Mouse (Mus musculus) neural tube, embryonic 12.5 days (tissue): Measurements from ENCODE around the gene Tnni1. TPM values are rescaled to one million over a fixed set of nuclear protein-coding genes. Genes with fewer than 3 reads are reported as not detected.

Experiments used
- ATAC-seq: fragments of 200-750 bp; cut with Nextera tagmentation; 2 replicates; pipeline ENCODE4 v1.8.0; 2017; ENCODE audit warnings: low read depth, mild to moderate bottlenecking, moderate TSS enrichment, moderate library complexity; ENCODE audit not compliant: low FRiP score
- H3K27ac ChIP-seq: fragments of 300-500 bp; sonication (generic); 2 replicates; pipeline ENCODE4 v1.5.1; 2016
- H3K27me3 ChIP-seq: fragments of 300-500 bp; sonication (generic); replicated peaks from 2 replicates; pipeline ENCODE4 v1.6.1; 2016; ENCODE audit warnings: mild to moderate bottlenecking
- H3K36me3 ChIP-seq: fragments of 300-500 bp; sonication (generic); 2 replicates; pipeline ENCODE4 v1.6.1; 2016; ENCODE audit warnings: mild to moderate bottlenecking
- H3K4me1 ChIP-seq: fragments of 300-500 bp; sonication (generic); 2 replicates; pipeline ENCODE4 v1.6.1; 2016
- H3K4me2 ChIP-seq: fragments of 300-500 bp; sonication (generic); replicated peaks from 2 replicates; pipeline ENCODE4 v1.6.1; 2016; ENCODE audit warnings: mild to moderate bottlenecking
- H3K4me3 ChIP-seq: fragments of 300-500 bp; sonication (generic); 2 replicates; pipeline ENCODE4 v1.5.1; 2016
- H3K9ac ChIP-seq: fragments of 300-500 bp; sonication (generic); 2 replicates; pipeline ENCODE4 v1.6.1; 2016; ENCODE audit warnings: mild to moderate bottlenecking
- H3K9me3 ChIP-seq: fragments of 300-500 bp; sonication (generic); 2 replicates; pipeline ENCODE4 v1.6.1; 2016; ENCODE audit warnings: mild to moderate bottlenecking
- WGBS: fragments of 180-500 bp; shearing (Covaris S2); methylation state at CpG from one replicate; pipeline ENCODE4 v1.1.7; 2016; 5-methylcytosine and 5-hydroxymethylcytosine counted together
- polyA plus RNA-seq: library from polyadenylated mRNA; unstranded; fragments of >200 nt; fragmentation: Nextera tagmentation; extraction: Ambion mirVana; gene quantifications from 2 replicates; pipeline ENCODE4 v1.2.1, GENCODE M21; 2016

Gene Tnni1
- polyA plus RNA-seq, 1 experiment from 2014 or later: 27.4 TPM

- H3K4me1 ChIP-seq: no peaks in the 10 kb centered on the region
- no peaks in the 10 kb centered on the region for H3K36me3 ChIP-seq
- no peak for ATAC-seq
- H3K27ac ChIP-seq: no peak overlapping the region
- no peaks in the 10 kb centered on the region for H3K9me3 ChIP-seq
- WGBS: 90% methylated on average over 3 of the region's 3 CpGs
- no peak overlapping the region for H3K4me3 ChIP-seq
- no peak overlapping the region for H3K4me2 ChIP-seq
- no peak overlapping the region for H3K9ac ChIP-seq
- no peaks in the 10 kb centered on the region; the same call in 1 of the 2 replicates for H3K27me3 ChIP-seq
Observed at GRCm38 (mm10) chr1:135755913-135756312, 23.3 kb upstream of the Tnni1 start.

- H3K9me3 ChIP-seq: no peaks in the 10 kb centered on the region
- H3K4me3 ChIP-seq: no peak overlapping the region
- H3K27ac ChIP-seq: no peak overlapping the region
- ATAC-seq: no peak
- H3K4me1 ChIP-seq: no peaks in the 10 kb centered on the region
- H3K9ac ChIP-seq: no peak overlapping the region
- no peaks in the 10 kb centered on the region for H3K36me3 ChIP-seq
- H3K27me3 ChIP-seq: no peaks in the 10 kb centered on the region; the same call in 1 of the 2 replicates
- WGBS: 79% methylated on average over 8 of the region's 8 CpGs
- H3K4me2 ChIP-seq: no peak overlapping the region
Observed at GRCm38 (mm10) chr1:135757287-135757686, 21.9 kb upstream of the Tnni1 start.

- ATAC-seq: no peak
- Histone ChIP-seq H3K9ac (no peak overlapping the region), H3K4me2 (no peak overlapping the region), H3K9me3 (no peaks in the 10 kb centered on the region), H3K36me3 (no peaks in the 10 kb centered on the region), H3K4me3 (no peak overlapping the region), H3K27ac (no peak overlapping the region), H3K27me3 (no peaks in the 10 kb centered on the region; the same call in 1 of the 2 replicates), H3K4me1 (no peaks in the 10 kb centered on the region)
- WGBS: 35% methylated on average over 4 of the region's 4 CpGs
Observed at GRCm38 (mm10) chr1:135759685-135760084, 19.5 kb upstream of the Tnni1 start.

GRCm38 (mm10) chr1:135760216-135760615 is 19.0 kb upstream of the Tnni1 start:
- ATAC-seq: no peak
- no peak overlapping the region for H3K9ac ChIP-seq
- no peaks in the 10 kb centered on the region; the same call in 1 of the 2 replicates for H3K27me3 ChIP-seq
- H3K36me3 ChIP-seq: no peaks in the 10 kb centered on the region
- no peaks in the 10 kb centered on the region for H3K4me1 ChIP-seq
- 74% methylated on average over 8 of the region's 8 CpGs for WGBS
- H3K4me3 ChIP-seq: no peak overlapping the region
- H3K9me3 ChIP-seq: no peaks in the 10 kb centered on the region
- no peak overlapping the region for H3K27ac ChIP-seq
- no peak overlapping the region for H3K4me2 ChIP-seq

GRCm38 (mm10) chr1:135761728-135762127 is 17.5 kb upstream of the Tnni1 start:
- Histone ChIP-seq H3K9me3 (no peaks in the 10 kb centered on the region), H3K27me3 (no peaks in the 10 kb centered on the region; the same call in none of the 2 replicates), H3K4me3 (no peak overlapping the region), H3K9ac (no peak overlapping the region), H3K4me2 (no peak overlapping the region), H3K27ac (no peak overlapping the region), H3K4me1 (peaks cover 14% of the 10 kb centered on the region), H3K36me3 (no peaks in the 10 kb centered on the region)
- 95% methylated on average over 5 of the region's 5 CpGs for WGBS
- ATAC-seq: no peak

- no peaks in the 10 kb centered on the region for H3K9me3 ChIP-seq
- H3K36me3 ChIP-seq: peaks cover 3% of the 10 kb centered on the region; the same call in 1 of the 2 replicates
- no peaks in the 10 kb centered on the region; the same call in none of the 2 replicates for H3K27me3 ChIP-seq
- H3K9ac ChIP-seq: no peak overlapping the region
- no peak for ATAC-seq
- no peak overlapping the region for H3K4me3 ChIP-seq
- no peak overlapping the region for H3K4me2 ChIP-seq
- H3K4me1 ChIP-seq: peaks cover 24% of the 10 kb centered on the region
- H3K27ac ChIP-seq: no peak overlapping the region
- 80% methylated on average over 9 of the region's 9 CpGs for WGBS
Observed at GRCm38 (mm10) chr1:135763503-135764205, 15.6 kb upstream of the Tnni1 start.

- no peak overlapping the region for H3K27ac ChIP-seq
- H3K9ac ChIP-seq: no peak overlapping the region
- no peaks in the 10 kb centered on the region; the same call in none of the 2 replicates for H3K27me3 ChIP-seq
- peaks cover 4% of the 10 kb centered on the region; the same call in 1 of the 2 replicates for H3K36me3 ChIP-seq
- 84% methylated on average over 2 of the region's 2 CpGs for WGBS
- H3K4me1 ChIP-seq: peaks cover 24% of the 10 kb centered on the region
- H3K4me2 ChIP-seq: no peak overlapping the region
- no peak for ATAC-seq
- H3K4me3 ChIP-seq: no peak overlapping the region
- no peaks in the 10 kb centered on the region for H3K9me3 ChIP-seq
Observed at GRCm38 (mm10) chr1:135764206-135764528, 15.1 kb upstream of the Tnni1 start.

- WGBS: 1% methylated on average over 90 of the region's 90 CpGs
- ATAC-seq: peak; percentile 85
Observed at GRCm38 (mm10) chr1:135765645-135766591, 13.3 kb upstream of the Tnni1 start, which contains the start of gene Phlda3. Phlda3 (plus strand) TSS chr1:135766119.

GRCm38 (mm10) chr1:135766592-135767306 is 12.5 kb upstream of the Tnni1 start:
- peak overlapping the region; percentile 81 for H3K9ac ChIP-seq
- H3K4me1 ChIP-seq: peaks cover 24% of the 10 kb centered on the region
- no peaks in the 10 kb centered on the region; the same call in none of the 2 replicates for H3K27me3 ChIP-seq
- H3K27ac ChIP-seq: no peak overlapping the region
- H3K4me3 ChIP-seq: peak overlapping the region; percentile 58
- WGBS: 29% methylated on average over 30 of the region's 30 CpGs
- H3K9me3 ChIP-seq: no peaks in the 10 kb centered on the region
- H3K36me3 ChIP-seq: peaks cover 4% of the 10 kb centered on the region; the same call in 1 of the 2 replicates
- peak overlapping the region; percentile 96 for H3K4me2 ChIP-seq
- ATAC-seq: peak; percentile 37

More at GRCm38 (mm10) chr1:135765645-135766591, 13.3 kb upstream of the Tnni1 start, which contains the start of gene Phlda3:
- Histone ChIP-seq H3K27ac (no peak within 1 kb of the TSS), H3K36me3 (peaks cover 4% of the 10 kb centered on the region; the same call in 1 of the 2 replicates), H3K9me3 (no peaks in the 10 kb centered on the region), H3K4me1 (peaks cover 24% of the 10 kb centered on the region), H3K9ac (peak within 1 kb of the TSS; percentile 81), H3K4me2 (peak within 1 kb of the TSS; percentile 96), H3K27me3 (no peaks in the 10 kb centered on the region; the same call in none of the 2 replicates), H3K4me3 (peak within 1 kb of the TSS; percentile 58)

- WGBS: 80% methylated on average over 4 of the region's 4 CpGs
- H3K27me3 ChIP-seq: no peaks in the 10 kb centered on the region; the same call in none of the 2 replicates
- no peak for ATAC-seq
- H3K36me3 ChIP-seq: peaks cover 4% of the 10 kb centered on the region; the same call in 1 of the 2 replicates
- no peak overlapping the region for H3K9ac ChIP-seq
- H3K9me3 ChIP-seq: no peaks in the 10 kb centered on the region
- H3K4me1 ChIP-seq: peaks cover 24% of the 10 kb centered on the region
- H3K4me2 ChIP-seq: peak overlapping the region; percentile 96
- H3K4me3 ChIP-seq: no peak overlapping the region
- no peak overlapping the region for H3K27ac ChIP-seq
Observed at GRCm38 (mm10) chr1:135767324-135767890, 11.8 kb upstream of the Tnni1 start.

- no peaks in the 10 kb centered on the region for H3K9me3 ChIP-seq
- no peak overlapping the region for H3K4me3 ChIP-seq
- H3K27me3 ChIP-seq: no peaks in the 10 kb centered on the region; the same call in none of the 2 replicates
- peaks cover 4% of the 10 kb centered on the region; the same call in 1 of the 2 replicates for H3K36me3 ChIP-seq
- no peak overlapping the region for H3K4me2 ChIP-seq
- H3K27ac ChIP-seq: no peak overlapping the region
- peaks cover 24% of the 10 kb centered on the region for H3K4me1 ChIP-seq
- H3K9ac ChIP-seq: no peak overlapping the region
- no peak for ATAC-seq
- WGBS: 93% methylated on average over 2 of the region's 2 CpGs
Observed at GRCm38 (mm10) chr1:135768400-135768799, 10.8 kb upstream of the Tnni1 start.
